Mouse (Mus musculus) liver, postnatal 0 days (tissue): ENCODE results near the gene Cdk8. TPM values are rescaled to one million over a fixed set of nuclear protein-coding genes. Genes with fewer than 3 reads are reported as not detected.
A peak's percentile ranks its signal among the peaks of the same experiment; 100 is the strongest.

Experiments used
- ATAC-seq: fragments of 200-750 bp; cut with Nextera tagmentation; 2 replicates; pipeline ENCODE4 v1.8.0; 2017; ENCODE audit warnings: mild to moderate bottlenecking, moderate library complexity
- DNase-seq: peaks from one replicate; pipeline ENCODE4 v3.0.0-alpha.2; 2016
- H3K27ac ChIP-seq: fragments of 300-500 bp; sonication (generic); 2 replicates; pipeline ENCODE4 v1.5.1; 2014; ENCODE audit warnings: antibody characterized with exemption, moderate library complexity, mild to moderate bottlenecking, low read depth
- H3K27me3 ChIP-seq: fragments of 300-500 bp; sonication (generic); 2 replicates; pipeline ENCODE4 v1.6.1; 2014; ENCODE audit warnings: low read length, control low read depth, mixed read lengths; ENCODE audit not compliant: insufficient read depth
- H3K36me3 ChIP-seq: fragments of 300-500 bp; sonication (generic); replicated peaks from 2 replicates; pipeline ENCODE4 v1.6.1; 2014; ENCODE audit warnings: mild to moderate bottlenecking, control low read depth, low read length, moderate library complexity, mixed read lengths; ENCODE audit not compliant: insufficient read depth
- H3K4me1 ChIP-seq: fragments of 300-500 bp; sonication (generic); 2 replicates; pipeline ENCODE4 v1.6.1; 2014; ENCODE audit warnings: antibody characterized with exemption, mild to moderate bottlenecking, control low read depth; ENCODE audit not compliant: insufficient read depth
- H3K4me2 ChIP-seq: fragments of 300-500 bp; sonication (generic); 2 replicates; pipeline ENCODE4 v1.6.1; 2014; ENCODE audit warnings: low read depth, mild to moderate bottlenecking, low read length, moderate library complexity, mixed read lengths
- H3K4me3 ChIP-seq: fragments of 300-500 bp; sonication (generic); 2 replicates; pipeline ENCODE4 v1.5.1; 2014; ENCODE audit warnings: low read depth, low read length
- H3K9ac ChIP-seq: fragments of 300-500 bp; sonication (generic); replicated peaks from 2 replicates; pipeline ENCODE4 v1.6.1; 2014; ENCODE audit warnings: mild to moderate bottlenecking, moderate library complexity
- H3K9me3 ChIP-seq: fragments of 300-500 bp; sonication (generic); 2 replicates; pipeline ENCODE4 v1.6.1; 2016; ENCODE audit warnings: mild to moderate bottlenecking, control low read depth, low read length, mixed read lengths
- CTCF ChIP-seq: sonication (generic); IDR thresholded peaks from 2 replicates; pipeline ENCODE4 v1.5.1; 2016; ENCODE audit warnings: antibody characterized with exemption, low read depth
- EP300 ChIP-seq: IDR thresholded peaks from 2 replicates; pipeline ENCODE4 v1.6.1; 2016; ENCODE audit warnings: antibody characterized with exemption, low read depth, mild to moderate bottlenecking
- WGBS: fragments of 180-500 bp; shearing (Covaris S2); extraction: QIAGEN DNeasy Blood & Tissue Kit; methylation state at CpG from one replicate; pipeline ENCODE4 v1.1.7; 2014; ENCODE audit not compliant: insufficient replicate concordance; 5-methylcytosine and 5-hydroxymethylcytosine counted together
- polyA plus RNA-seq: library from polyadenylated mRNA; unstranded; fragments of >200 nt; fragmentation: Nextera tagmentation; extraction: Ambion mirVana; gene quantifications from 2 replicates; pipeline ENCODE4 v1.2.1, GENCODE M21; 2015

The Cdk8 gene
- polyA plus RNA-seq, 1 experiment from 2014 or later: 11.4 TPM

GRCm38 (mm10) chr5:146205537-146205936 is 25.5 kb upstream of the Cdk8 start:
- Histone ChIP-seq H3K4me2 (no peak overlapping the region), H3K27ac (no peak overlapping the region), H3K9ac (no peak overlapping the region), H3K36me3 (peaks cover 53% of the 10 kb centered on the region), H3K27me3 (no peaks in the 10 kb centered on the region), H3K4me3 (no peak overlapping the region), H3K4me1 (no peaks in the 10 kb centered on the region), H3K9me3 (no peaks in the 10 kb centered on the region)
- TF ChIP-seq CTCF (no peak), EP300 (no peak)
- DNase-seq: no peak
- no peak for ATAC-seq
- WGBS: 89% methylated on average over 5 of the region's 5 CpGs

- Histone ChIP-seq H3K4me1 (peaks cover 18% of the 10 kb centered on the region), H3K9me3 (no peaks in the 10 kb centered on the region), H3K4me3 (peak overlapping the region; percentile 84), H3K36me3 (peaks cover 25% of the 10 kb centered on the region), H3K4me2 (peak overlapping the region; percentile 89), H3K27ac (peak overlapping the region; percentile 100), H3K27me3 (no peaks in the 10 kb centered on the region), H3K9ac (peak overlapping the region; percentile 88)
- DNase-seq (no peak), ATAC-seq (peak; percentile 62)
- 6% methylated on average over 13 of the region's 13 CpGs for WGBS
- TF ChIP-seq CTCF (no peak), EP300 (no peak)
These were observed 10.5 kb upstream of the Cdk8 start for GRCm38 (mm10) chr5:146220501-146220878.

- under 1% methylated on average over 67 of the region's 67 CpGs for WGBS
- Histone ChIP-seq H3K27ac (peak within 1 kb of the TSS; percentile 100), H3K4me2 (peak within 1 kb of the TSS; percentile 89), H3K4me1 (peaks cover 18% of the 10 kb centered on the region), H3K9ac (peak within 1 kb of the TSS; percentile 88), H3K27me3 (no peaks in the 10 kb centered on the region), H3K4me3 (peak within 1 kb of the TSS; percentile 84), H3K36me3 (peaks cover 19% of the 10 kb centered on the region), H3K9me3 (no peaks in the 10 kb centered on the region)
- DNase-seq: peak; percentile 96
- peak; percentile 49 for TF ChIP-seq CTCF
- 0 out of 2 replicates have a peak, but pooled peaks have one; percentile 48 for TF ChIP-seq EP300
- peak; percentile 99 for ATAC-seq
These were observed 9.9 kb upstream of the Cdk8 start, which contains the start of gene Rnf6 for GRCm38 (mm10) chr5:146220879-146221714. Rnf6 (minus strand) TSS chr5:146221555.

- Histone ChIP-seq H3K9me3 (no peaks in the 10 kb centered on the region), H3K27me3 (no peaks in the 10 kb centered on the region), H3K4me3 (peak overlapping the region; percentile 84), H3K36me3 (peaks cover 17% of the 10 kb centered on the region), H3K27ac (peak overlapping the region; percentile 100), H3K4me1 (peaks cover 18% of the 10 kb centered on the region), H3K9ac (peak overlapping the region; percentile 88), H3K4me2 (peak overlapping the region; percentile 89)
- ATAC-seq (no peak), DNase-seq (no peak)
- 34% methylated on average over 6 of the region's 6 CpGs for WGBS
- TF ChIP-seq CTCF (no peak), EP300 (no peak)
These were observed 9.3 kb upstream of the Cdk8 start for GRCm38 (mm10) chr5:146221722-146222121.

- Histone ChIP-seq H3K27me3 (no peaks in the 10 kb centered on the region), H3K4me2 (peak overlapping the region; percentile 26; the same call in 1 of the 2 replicates), H3K4me1 (peaks cover 18% of the 10 kb centered on the region), H3K9ac (no peak overlapping the region; the same call in 1 of the 2 replicates), H3K36me3 (no peaks in the 10 kb centered on the region), H3K27ac (peak overlapping the region; percentile 51), H3K9me3 (no peaks in the 10 kb centered on the region), H3K4me3 (0 out of 2 replicates have a peak overlapping the region, but pooled peaks have one; percentile 13)
- DNase-seq: peak; percentile 49
- no peak for TF ChIP-seq EP300
- no peak for ATAC-seq
- 71% methylated on average over 5 of the region's 5 CpGs for WGBS
These were observed 7.2 kb upstream of the Cdk8 start for GRCm38 (mm10) chr5:146223786-146224185.

- 84% methylated on average over 8 of the region's 8 CpGs for WGBS
- H3K4me3 ChIP-seq: no peak overlapping the region
- 0 out of 2 replicates have a peak, but pooled peaks cover 2% of the 10 kb centered on the region for H3K4me1 ChIP-seq
- ATAC-seq (no peak), DNase-seq (no peak)
- H3K27me3 ChIP-seq: no peaks in the 10 kb centered on the region
- TF ChIP-seq CTCF (no peak), EP300 (no peak)
- H3K4me2 ChIP-seq: no peak overlapping the region
- no peak overlapping the region for H3K27ac ChIP-seq
- H3K9ac ChIP-seq: no peak overlapping the region
- no peaks in the 10 kb centered on the region for H3K9me3 ChIP-seq
- H3K36me3 ChIP-seq: no peaks in the 10 kb centered on the region
These were observed 3.5 kb upstream of the Cdk8 start for GRCm38 (mm10) chr5:146227496-146227895.
